Mouse (Mus musculus): ENCODE data around the gene Sytl3. TPM values are rescaled to one million over a fixed set of nuclear protein-coding genes. Genes with fewer than 3 reads are reported as not detected.
"Not testable (repeated sequence)": the region's sequence is repeated elsewhere in the genome, so short reads cannot be mapped to it uniquely, and the experiment has no call there.

The Sytl3 gene
- polyA plus RNA-seq, 1 experiment from 2014 or later, result 0.42 TPM

DNA sequence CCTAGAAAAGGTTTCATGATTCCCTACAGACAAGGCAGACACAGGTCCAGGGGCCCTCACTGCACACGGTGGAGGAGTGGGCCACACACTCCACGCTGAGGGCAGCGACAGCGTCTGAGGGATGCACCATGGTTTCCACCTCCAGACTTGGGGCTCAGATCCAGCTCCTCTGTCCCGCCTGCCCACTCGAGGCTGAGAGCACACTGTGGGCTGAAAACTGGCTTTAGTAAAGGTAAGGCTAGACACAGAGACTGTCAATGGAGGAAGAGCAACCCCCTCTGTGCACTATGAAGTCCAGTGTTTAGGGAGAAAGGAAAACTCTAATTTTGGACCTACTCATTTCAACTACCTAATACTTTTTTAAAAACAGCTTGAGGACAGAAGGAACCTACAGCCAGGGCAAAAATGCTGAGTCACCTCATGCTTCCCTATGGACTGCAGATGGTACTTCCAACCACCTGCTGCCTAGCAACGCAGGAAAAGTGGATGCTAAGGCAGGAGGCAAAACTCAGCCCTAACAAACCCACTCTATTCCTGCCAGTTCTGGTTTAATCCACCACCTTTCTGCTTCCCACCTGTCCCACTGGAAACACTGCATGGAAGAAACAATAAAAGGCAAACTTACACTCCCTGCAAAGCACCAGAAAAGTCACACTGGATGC, 7.9 kb upstream of the Sytl3 start:
- H3K4me3 ChIP-seq; H3K4me1 ChIP-seq; H3K27ac ChIP-seq; H3K36me3 ChIP-seq; H3K4me2 ChIP-seq; H3K9me3 ChIP-seq; H3K27me3 ChIP-seq; ATAC-seq (ENCODE audit: insufficient number of reproducible peaks, low FRiP score, low TSS enrichment, low read depth); H3K9ac ChIP-seq: not testable (repeated sequence)
- WGBS, result 80% methylated on average over 5 of the region's 7 CpGs

DNA sequence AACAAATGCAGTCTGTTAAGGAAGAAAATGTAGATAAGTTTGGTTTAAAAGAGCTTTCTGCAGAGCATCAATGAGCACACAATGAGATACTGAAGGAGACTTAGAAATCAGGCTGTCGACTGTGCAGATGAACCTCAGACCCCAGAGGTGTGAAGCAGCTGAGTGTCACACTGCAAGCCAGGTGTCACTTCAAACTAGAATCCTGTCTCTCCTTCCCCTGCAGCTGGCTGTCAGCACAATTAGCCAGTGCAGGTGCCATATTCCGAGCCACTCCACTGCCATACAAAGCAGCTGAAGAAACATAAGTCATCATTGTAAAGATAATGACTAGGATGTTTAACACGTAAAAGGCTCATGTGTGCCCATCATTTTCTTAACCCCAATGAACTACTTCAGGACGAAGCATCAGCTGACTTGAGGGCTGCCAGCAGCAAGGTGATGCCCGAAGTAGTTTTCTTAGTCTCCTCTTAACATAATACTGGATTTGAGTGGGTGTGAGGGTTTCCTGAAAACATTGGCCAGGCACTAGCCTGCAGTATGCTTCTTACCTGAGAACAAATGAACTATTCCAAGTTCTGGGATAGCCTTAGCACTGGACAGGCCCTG, 5.4 kb upstream of the Sytl3 start:
- H3K9me3 ChIP-seq; H3K4me3 ChIP-seq; H3K9ac ChIP-seq; H3K4me2 ChIP-seq; ATAC-seq (ENCODE audit: insufficient number of reproducible peaks, low FRiP score, low TSS enrichment, low read depth); H3K4me1 ChIP-seq; H3K36me3 ChIP-seq; H3K27ac ChIP-seq; H3K27me3 ChIP-seq: not testable (repeated sequence)
- WGBS, result 76% methylated on average over 5 of the region's 5 CpGs

DNA sequence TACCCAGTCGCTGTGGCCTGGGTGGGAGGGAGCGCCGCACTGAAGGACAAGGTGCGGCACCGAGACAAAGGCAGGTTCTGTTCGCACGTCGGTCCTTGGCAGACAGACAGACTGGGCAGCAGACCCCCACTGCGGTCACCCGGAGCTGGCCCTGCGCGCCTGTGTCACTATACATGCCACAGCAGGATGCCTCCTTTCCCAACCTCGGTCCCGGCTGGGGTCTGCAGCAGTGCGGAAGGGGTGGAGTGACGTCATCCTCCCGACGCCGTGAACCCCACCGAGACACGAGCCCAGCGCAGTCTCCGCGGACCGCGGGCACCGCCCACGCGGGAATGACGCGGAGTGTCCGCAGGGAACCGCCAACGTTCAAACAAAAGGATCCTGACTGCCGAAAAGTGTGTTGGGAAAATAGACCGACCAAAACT, 3.8 kb upstream of the Sytl3 start:
- peak overlapping the region; percentile 54 for H3K4me2 ChIP-seq
- not testable (repeated sequence) for H3K36me3 ChIP-seq, H3K27me3 ChIP-seq, H3K9me3 ChIP-seq, H3K4me1 ChIP-seq
- ATAC-seq (ENCODE audit: insufficient number of reproducible peaks, low FRiP score, low TSS enrichment, low read depth), result peak; percentile 82
- under 1% methylated on average over 36 of the region's 36 CpGs for WGBS
- peak overlapping the region; percentile 53 for H3K4me3 ChIP-seq
- peak overlapping the region; percentile 86 for H3K27ac ChIP-seq
- peak overlapping the region; percentile 33 for H3K9ac ChIP-seq

DNA sequence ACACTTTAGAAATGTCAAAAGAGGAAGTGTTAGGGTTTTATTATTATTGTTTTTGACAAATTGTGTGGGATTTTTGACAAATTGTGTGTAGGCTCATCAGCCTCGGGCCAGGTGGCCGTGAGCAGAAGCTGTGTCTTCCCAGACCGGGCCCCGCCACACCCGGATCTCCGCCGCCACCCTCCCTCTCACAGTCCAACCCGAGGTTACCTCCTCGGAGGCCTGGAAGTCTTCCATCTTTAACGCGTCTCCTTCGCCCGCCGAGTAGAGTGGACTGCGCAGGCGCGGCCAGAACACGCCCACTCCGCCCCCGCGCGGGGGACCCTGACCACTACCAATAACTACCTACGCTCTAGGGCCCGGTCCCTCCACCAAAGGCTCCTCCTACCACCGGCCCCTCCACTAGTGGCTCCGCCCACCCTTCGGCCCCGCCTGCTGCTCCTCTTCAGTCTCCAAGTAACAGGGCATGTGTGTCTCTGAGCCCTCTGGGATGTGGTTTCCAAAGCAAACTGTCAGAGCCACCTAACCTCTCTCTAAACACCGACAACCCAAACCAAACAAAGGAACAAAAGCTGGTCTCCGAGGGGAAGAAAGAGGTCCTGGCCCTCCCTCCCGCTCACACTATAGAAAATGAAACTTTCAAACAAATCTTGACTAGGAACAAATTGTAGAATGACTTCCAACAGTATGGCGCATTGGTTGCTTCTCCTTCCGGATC, 3.2 kb upstream of the Sytl3 start, which contains the start of gene Dynlt1f:
Gene Dynlt1f, minus strand, starts transcription at position 334 of the 715 bp plus-strand sequence.
- Histone ChIP-seq H3K4me2 (peak within 1 kb of the TSS; percentile 54), H3K4me3 (peak within 1 kb of the TSS; percentile 53), H3K9ac (peak within 1 kb of the TSS; percentile 33), H3K27ac (peak within 1 kb of the TSS; percentile 86)
- H3K27me3 ChIP-seq, H3K9me3 ChIP-seq, H3K36me3 ChIP-seq, H3K4me1 ChIP-seq: not testable (repeated sequence)
- ATAC-seq (ENCODE audit: insufficient number of reproducible peaks, low FRiP score, low TSS enrichment, low read depth), result peak; percentile 94
- WGBS, result 3% methylated on average over 25 of the region's 33 CpGs

DNA sequence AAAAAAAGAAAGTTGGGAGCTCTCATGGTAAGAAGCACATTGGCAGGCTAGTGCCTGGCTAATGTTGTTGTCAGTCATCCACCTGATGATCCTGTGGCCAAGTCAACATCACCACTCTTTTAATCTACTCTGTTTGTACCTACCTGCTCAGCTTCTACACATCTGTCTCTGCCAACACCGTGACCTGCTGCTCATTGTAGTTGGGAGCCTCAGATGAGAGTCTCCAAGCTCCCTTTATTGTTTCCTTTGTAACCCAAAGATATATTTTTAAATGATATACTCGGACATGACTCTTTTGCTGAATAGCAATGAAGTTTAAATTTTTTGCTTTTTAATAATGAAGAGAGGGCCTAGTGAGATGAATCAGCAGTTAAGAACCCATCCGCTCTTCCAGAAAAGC, 2.4 kb upstream of the Sytl3 start:
- H3K4me1 ChIP-seq; H3K27me3 ChIP-seq; H3K36me3 ChIP-seq; H3K4me3 ChIP-seq; H3K4me2 ChIP-seq; H3K9ac ChIP-seq; ATAC-seq (ENCODE audit: insufficient number of reproducible peaks, low FRiP score, low TSS enrichment, low read depth); H3K9me3 ChIP-seq; H3K27ac ChIP-seq: not testable (repeated sequence)
- WGBS, result 80% methylated on average over 2 of the region's 3 CpGs

DNA sequence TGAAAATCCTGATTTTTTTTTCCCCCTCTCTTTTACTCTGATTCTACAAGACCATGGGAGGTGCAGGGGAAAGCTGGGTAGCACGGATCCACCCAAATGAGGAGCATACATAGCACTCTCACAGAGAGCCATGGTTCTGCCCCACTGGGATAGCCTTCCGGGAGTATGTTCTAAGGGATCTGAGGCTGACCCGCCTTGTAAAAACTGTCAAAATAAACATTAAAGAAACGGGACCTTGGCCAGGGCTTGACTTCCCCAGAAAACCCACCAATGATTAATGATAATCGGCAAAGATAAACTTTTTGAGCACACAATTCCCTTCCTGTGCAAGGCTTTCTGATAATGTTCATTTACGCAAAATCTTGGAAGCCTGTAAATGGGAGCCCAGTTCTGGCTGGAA, 1.7 kb downstream of the Sytl3 start:
- not testable (repeated sequence) for H3K4me1 ChIP-seq; H3K9me3 ChIP-seq; ATAC-seq (ENCODE audit: insufficient number of reproducible peaks, low FRiP score, low TSS enrichment, low read depth); H3K27me3 ChIP-seq; H3K4me2 ChIP-seq; H3K9ac ChIP-seq; H3K4me3 ChIP-seq; H3K27ac ChIP-seq; H3K36me3 ChIP-seq
- 57% methylated on average over 6 of the region's 6 CpGs for WGBS

DNA sequence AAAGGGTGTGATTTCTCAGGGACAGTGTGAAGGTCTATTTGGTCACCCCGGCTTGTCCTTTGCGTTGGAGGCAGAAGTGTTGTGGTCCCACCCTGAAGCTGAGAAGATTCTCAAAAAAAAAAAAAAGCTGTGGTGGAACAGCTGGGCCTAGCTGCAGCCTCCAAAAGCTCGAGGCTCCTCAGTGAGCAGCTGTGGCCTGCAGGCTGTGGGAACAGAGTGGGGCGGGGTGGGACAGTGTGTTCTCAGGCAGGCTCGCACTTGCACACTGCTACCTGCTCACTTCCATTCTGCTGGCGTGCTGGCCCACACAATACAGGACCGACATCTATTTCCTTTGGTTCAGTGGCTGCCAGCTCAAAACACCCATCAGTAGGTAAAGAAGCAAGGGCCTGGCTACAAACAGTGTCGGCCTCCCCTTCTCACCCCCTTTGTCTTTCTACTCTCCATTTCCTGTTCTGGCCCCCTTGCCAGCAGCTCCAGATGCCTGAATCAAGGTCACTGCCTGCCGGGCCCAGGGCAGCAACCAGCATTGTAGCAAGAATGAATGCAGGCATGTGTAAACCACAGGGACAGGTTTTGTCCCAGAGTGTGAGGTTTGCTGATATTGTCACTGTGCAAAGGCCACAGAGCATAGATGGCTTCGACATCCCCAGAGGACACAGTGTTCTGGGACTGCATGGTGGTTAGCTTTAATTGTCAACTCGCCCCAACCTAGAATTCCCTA, 2.4 kb downstream of the Sytl3 start:
- H3K36me3 ChIP-seq, H3K4me2 ChIP-seq, H3K4me1 ChIP-seq, H3K27me3 ChIP-seq, H3K4me3 ChIP-seq, H3K9me3 ChIP-seq, H3K9ac ChIP-seq, H3K27ac ChIP-seq: not testable (repeated sequence)
- 42% methylated on average over 10 of the region's 11 CpGs for WGBS
- peak; percentile 25; the same call in 1 of the 2 replicates for ATAC-seq (ENCODE audit: insufficient number of reproducible peaks, low FRiP score, low TSS enrichment, low read depth)

DNA sequence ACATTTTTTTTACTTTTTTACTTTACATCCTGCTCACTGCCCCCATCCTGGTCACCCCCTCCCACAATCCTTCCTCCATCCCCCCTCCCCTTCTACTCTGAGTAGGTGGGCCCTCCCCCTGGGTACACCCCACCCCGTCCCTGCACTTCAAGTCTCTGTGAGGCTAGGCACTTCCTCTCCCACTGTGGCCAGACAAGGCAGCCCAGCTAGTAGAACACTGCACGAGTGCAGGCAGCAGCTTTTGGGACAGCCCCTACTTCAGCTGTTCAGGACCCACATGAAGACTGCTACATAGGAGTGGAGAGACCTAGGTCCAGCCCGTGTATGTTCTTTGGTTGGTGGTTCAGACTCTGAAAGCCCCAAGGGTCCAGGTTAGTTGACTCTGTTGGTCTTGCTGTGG, 3.9 kb downstream of the Sytl3 start:
- H3K9ac ChIP-seq; H3K4me3 ChIP-seq; H3K9me3 ChIP-seq; ATAC-seq (ENCODE audit: insufficient number of reproducible peaks, low FRiP score, low TSS enrichment, low read depth); H3K36me3 ChIP-seq; H3K4me2 ChIP-seq; H3K27ac ChIP-seq; H3K4me1 ChIP-seq; H3K27me3 ChIP-seq: not testable (repeated sequence)
- WGBS, result 55% methylated on average over 3 of the region's 3 CpGs

DNA sequence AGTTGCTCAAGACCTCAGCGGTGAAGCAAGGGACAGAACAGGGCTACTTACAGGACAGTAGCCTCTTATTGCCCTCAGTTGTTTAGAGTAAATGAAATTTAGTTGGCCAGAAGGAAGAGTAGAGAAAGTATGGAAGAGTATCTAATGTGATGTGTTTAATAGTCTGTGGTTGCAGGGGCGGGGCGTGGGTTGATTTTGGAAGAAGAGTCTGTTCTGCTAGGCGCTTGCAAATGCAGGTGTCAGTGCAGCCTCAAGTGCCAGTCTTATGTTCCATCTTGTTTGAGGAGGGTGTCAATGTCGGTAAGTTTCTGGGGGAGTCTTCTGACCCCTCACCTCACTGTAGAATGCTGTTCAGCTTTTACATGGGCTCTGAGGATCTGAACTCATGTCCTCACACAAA, 6.5 kb downstream of the Sytl3 start:
- H3K4me1 ChIP-seq; H3K9ac ChIP-seq; ATAC-seq (ENCODE audit: insufficient number of reproducible peaks, low FRiP score, low TSS enrichment, low read depth); H3K36me3 ChIP-seq; H3K27ac ChIP-seq; H3K27me3 ChIP-seq; H3K4me2 ChIP-seq; H3K9me3 ChIP-seq; H3K4me3 ChIP-seq: not testable (repeated sequence)
- WGBS, result 93% methylated on average over 4 of the region's 5 CpGs

DNA sequence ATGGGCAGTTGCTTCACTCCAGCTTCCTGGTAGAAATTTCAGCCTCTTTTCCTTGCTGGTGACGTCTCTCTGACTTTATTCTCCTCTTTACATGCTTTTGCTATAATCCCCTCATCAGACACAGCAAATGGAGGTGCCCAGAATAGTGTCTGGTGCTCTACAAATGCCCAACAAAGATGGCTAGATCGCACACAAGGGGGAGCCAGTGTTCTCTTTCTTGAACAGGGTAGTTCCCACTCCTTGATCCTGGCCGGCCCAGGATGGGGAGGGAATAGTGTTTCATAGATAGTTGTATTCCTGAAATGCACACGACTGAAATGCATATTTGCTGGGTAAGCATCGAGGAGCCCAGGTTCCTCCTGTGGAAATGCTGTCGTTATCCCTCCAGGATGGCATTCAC, 9.6 kb downstream of the Sytl3 start:
- H3K4me3 ChIP-seq; H3K9ac ChIP-seq; H3K9me3 ChIP-seq; H3K4me1 ChIP-seq; H3K36me3 ChIP-seq; H3K27me3 ChIP-seq; ATAC-seq (ENCODE audit: insufficient number of reproducible peaks, low FRiP score, low TSS enrichment, low read depth); H3K27ac ChIP-seq; H3K4me2 ChIP-seq: not testable (repeated sequence)
- WGBS, result no CpG with 5 or more reads among the region's 6 CpGs

DNA sequence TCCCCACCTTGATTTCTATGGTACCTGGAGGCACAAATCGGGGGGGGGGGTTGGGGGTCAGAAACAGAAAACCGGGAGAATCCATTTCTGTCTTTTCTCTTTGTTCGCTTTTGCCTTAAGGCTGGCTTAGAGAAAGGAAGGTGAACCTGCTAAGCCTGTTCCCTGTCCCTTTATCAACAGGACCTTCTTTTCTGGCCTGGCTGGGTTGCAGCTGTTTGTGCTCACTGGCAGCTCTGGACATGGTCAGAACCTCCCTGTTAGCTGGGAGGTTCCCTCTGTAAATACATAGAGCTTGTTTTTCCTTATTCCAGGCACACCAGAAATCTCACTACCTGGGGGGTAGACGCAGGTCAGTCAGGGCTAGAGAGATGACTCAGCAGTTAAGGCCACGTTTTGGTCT, 15.4 kb downstream of the Sytl3 start:
- H3K4me1 ChIP-seq; H3K4me2 ChIP-seq; H3K36me3 ChIP-seq; H3K9me3 ChIP-seq; H3K9ac ChIP-seq; H3K4me3 ChIP-seq; ATAC-seq (ENCODE audit: insufficient number of reproducible peaks, low FRiP score, low TSS enrichment, low read depth); H3K27ac ChIP-seq; H3K27me3 ChIP-seq: not testable (repeated sequence)
- 53% methylated on average over 5 of the region's 5 CpGs for WGBS

DNA sequence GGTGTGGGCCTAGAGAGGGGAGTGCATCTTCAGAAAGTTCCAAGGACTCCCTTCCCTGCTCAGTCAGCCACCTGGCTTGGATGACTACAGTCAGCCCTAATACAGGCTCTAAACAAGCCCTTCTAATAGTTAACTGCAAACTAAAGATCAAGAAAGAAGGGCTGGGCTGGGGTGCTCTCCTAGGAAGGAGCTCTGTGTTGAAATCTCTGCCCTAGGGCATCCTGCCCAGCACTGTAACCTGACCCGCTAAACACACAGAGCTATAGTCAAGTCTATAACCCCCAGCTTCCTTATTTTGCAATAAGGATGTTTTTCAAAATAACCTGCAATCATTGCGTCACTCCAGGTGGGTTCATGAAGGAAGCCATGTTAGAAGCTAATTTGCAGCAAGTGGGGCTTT, 19.2 kb downstream of the Sytl3 start:
- H3K27me3 ChIP-seq, result not testable (repeated sequence)

More for the DNA sequence above, 19.2 kb downstream of the Sytl3 start:
- not testable (repeated sequence) for H3K9me3 ChIP-seq; H3K4me2 ChIP-seq; H3K4me3 ChIP-seq; H3K9ac ChIP-seq; H3K4me1 ChIP-seq; H3K27ac ChIP-seq; ATAC-seq (ENCODE audit: insufficient number of reproducible peaks, low FRiP score, low TSS enrichment, low read depth); H3K36me3 ChIP-seq
- WGBS, result 20% methylated on average over 1 of the region's 2 CpGs

Measured in limb, embryonic 15.5 days (tissue).